Mouse (Mus musculus) E14TG2a.4 (cell line): ENCODE measurements around the gene Abcb8.

Experiments
- CTCF ChIP-seq: conservative IDR thresholded peaks from 2 replicates; pipeline ENCODE4 v1.5.1; 2014; ENCODE audit warnings: low read length
- POU5F1 ChIP-seq: IDR thresholded peaks from 2 replicates; pipeline ENCODE4 v1.6.1; 2014; ENCODE audit warnings: low read length, borderline replicate concordance

GRCm38 (mm10) chr5:24405389-24405876 is 12.0 kb downstream of the Abcb8 start:
- TF ChIP-seq CTCF (no peak), POU5F1 (no peak)
